Mouse (Mus musculus) limb, embryonic 13.5 days (tissue): ENCODE measurements at regions not wholly inside any gene's neighbourhood (a gene's known extent, or its start where the extent isn't known, plus 50 kb on each side); places are given as distances from the start of the nearest gene placed in this dataset.

Experiments used
- ATAC-seq: fragments of 200-750 bp; cut with Nextera tagmentation; 2 replicates; pipeline ENCODE4 v1.8.0; 2017; ENCODE audit warnings: low read depth, moderate number of reproducible peaks, moderate TSS enrichment; ENCODE audit not compliant: low FRiP score
- H3K27ac ChIP-seq: fragments of 300-500 bp; sonication (generic); 2 replicates; pipeline ENCODE4 v1.5.1; 2015; ENCODE audit warnings: inconsistent platforms, mild to moderate bottlenecking, moderate library complexity
- H3K27me3 ChIP-seq: fragments of 300-500 bp; sonication (generic); 2 replicates; pipeline ENCODE4 v1.6.1; 2015; ENCODE audit warnings: mild to moderate bottlenecking, inconsistent platforms
- H3K36me3 ChIP-seq: fragments of 300-500 bp; sonication (generic); 2 replicates; pipeline ENCODE4 v1.6.1; 2015; ENCODE audit warnings: inconsistent platforms, mild to moderate bottlenecking, moderate library complexity
- H3K4me1 ChIP-seq: fragments of 300-500 bp; sonication (generic); 2 replicates; pipeline ENCODE4 v1.6.1; 2015; ENCODE audit warnings: inconsistent platforms
- H3K4me2 ChIP-seq: fragments of 300-500 bp; sonication (generic); replicated peaks from 2 replicates; pipeline ENCODE4 v1.6.1; 2015; ENCODE audit warnings: inconsistent platforms, mild to moderate bottlenecking, moderate library complexity
- H3K4me3 ChIP-seq: fragments of 300-500 bp; sonication (generic); 2 replicates; pipeline ENCODE4 v1.5.1; 2015; ENCODE audit warnings: moderate library complexity, mild to moderate bottlenecking, inconsistent platforms
- H3K9ac ChIP-seq: fragments of 300-500 bp; sonication (generic); 2 replicates; pipeline ENCODE4 v1.6.1; 2015; ENCODE audit warnings: mild to moderate bottlenecking, inconsistent platforms
- H3K9me3 ChIP-seq: fragments of 300-500 bp; sonication (generic); 2 replicates; pipeline ENCODE4 v1.6.1; 2016; ENCODE audit warnings: inconsistent platforms
- WGBS: fragments of 180-500 bp; shearing (Covaris S2); methylation state at CpG from one replicate; pipeline ENCODE4 v1.1.7; 2015; 5-methylcytosine and 5-hydroxymethylcytosine counted together

DNA sequence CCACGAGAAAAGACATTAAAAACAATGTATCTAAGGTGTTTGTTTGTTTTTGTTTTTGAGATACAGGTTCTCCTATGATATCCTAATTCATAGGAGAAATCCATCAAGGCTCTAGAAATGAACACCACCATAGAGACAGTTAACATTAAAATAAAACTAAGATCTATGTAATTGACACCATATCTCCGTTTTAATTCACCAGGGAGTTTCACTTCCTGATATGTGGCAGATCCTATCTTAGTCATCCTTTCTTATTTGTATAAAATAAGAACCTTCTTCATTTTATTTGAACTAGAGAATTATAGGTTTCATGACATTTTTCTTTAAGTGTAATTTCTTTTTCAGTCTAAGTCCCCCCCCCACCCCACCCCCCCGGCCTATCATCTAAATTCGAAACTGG is 332.3 kb downstream of the Epha7 start:
- Histone ChIP-seq H3K9ac (no peak overlapping the region), H3K9me3 (no peaks in the 10 kb centered on the region), H3K36me3 (no peaks in the 10 kb centered on the region), H3K4me2 (no peak overlapping the region), H3K27me3 (no peaks in the 10 kb centered on the region), H3K4me3 (no peak overlapping the region), H3K4me1 (no peaks in the 10 kb centered on the region), H3K27ac (no peak overlapping the region)
- WGBS, result 91% methylated on average over 4 of the region's 4 CpGs
- ATAC-seq, result no peak

DNA sequence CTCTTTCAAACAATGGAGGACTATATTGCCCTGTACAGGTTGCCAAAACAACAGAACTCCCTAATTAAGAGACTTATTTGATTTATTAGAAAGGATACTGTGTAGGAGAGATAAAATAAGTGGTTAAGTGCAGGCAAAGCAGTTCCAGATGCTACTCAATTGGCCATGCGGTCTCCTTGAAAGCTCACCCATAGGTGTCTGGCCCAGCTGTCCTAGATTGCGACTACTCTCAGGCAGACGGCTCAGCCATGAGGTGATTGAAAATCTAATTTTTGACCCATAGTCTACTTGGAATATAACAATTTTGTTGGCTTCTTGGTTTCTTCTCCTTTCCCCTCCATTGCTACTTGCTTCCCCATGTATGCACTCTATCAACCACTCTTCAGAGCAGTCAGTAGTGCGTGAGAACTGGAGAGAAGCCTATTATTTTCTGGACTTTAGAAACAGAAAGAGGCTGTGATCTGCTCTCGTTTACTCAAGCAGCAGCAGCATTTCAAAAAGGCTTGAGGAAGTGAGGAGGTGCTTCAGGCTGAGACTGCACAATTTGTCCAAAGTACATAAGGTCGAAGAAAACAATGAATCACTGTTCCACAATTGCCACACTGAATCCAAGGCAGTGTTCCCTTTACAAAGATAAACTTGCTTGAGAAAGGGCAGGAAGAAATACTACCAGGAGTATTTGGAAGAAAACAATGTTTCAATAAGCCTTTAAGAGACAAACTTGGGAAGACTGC is 339.4 kb downstream of the Epha7 start:
- no peaks in the 10 kb centered on the region for H3K27me3 ChIP-seq

DNA sequence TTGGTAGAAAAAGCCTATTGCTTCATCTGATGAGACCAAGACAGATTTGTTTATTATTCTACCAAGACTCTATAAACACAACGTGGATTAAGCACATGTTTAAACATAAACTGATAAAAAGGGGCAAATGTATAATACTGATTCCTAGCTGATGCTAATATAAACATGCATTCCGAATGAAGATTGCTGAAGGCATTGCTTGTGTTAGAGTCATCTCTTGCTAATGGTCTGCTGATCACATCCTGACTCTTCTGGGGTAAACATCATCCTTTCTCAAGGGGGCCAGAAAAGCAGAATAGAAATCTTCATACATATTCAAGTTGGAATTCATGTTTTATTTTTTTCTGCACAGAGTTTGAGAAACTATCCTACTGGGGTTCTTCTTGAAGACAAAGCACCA is 369.6 kb downstream of the Epha7 start:
- Histone ChIP-seq H3K4me1 (no peaks in the 10 kb centered on the region), H3K27me3 (no peaks in the 10 kb centered on the region), H3K4me3 (no peak overlapping the region), H3K36me3 (no peaks in the 10 kb centered on the region), H3K9ac (no peak overlapping the region), H3K27ac (no peak overlapping the region), H3K9me3 (0 out of 2 replicates have a peak, but pooled peaks cover 5% of the 10 kb centered on the region), H3K4me2 (no peak overlapping the region)
- WGBS, result 70% methylated on average over 2 of the region's 2 CpGs
- ATAC-seq, result no peak

More for the DNA sequence above, 339.4 kb downstream of the Epha7 start:
- no peak overlapping the region for H3K27ac ChIP-seq
- no peak for ATAC-seq
- WGBS, result 52% methylated on average over 6 of the region's 6 CpGs
- H3K36me3 ChIP-seq, result no peaks in the 10 kb centered on the region
- H3K9me3 ChIP-seq, result no peaks in the 10 kb centered on the region
- H3K9ac ChIP-seq, result no peak overlapping the region
- H3K4me3 ChIP-seq, result no peak overlapping the region
- H3K4me2 ChIP-seq, result no peak overlapping the region
- H3K4me1 ChIP-seq, result no peaks in the 10 kb centered on the region

DNA sequence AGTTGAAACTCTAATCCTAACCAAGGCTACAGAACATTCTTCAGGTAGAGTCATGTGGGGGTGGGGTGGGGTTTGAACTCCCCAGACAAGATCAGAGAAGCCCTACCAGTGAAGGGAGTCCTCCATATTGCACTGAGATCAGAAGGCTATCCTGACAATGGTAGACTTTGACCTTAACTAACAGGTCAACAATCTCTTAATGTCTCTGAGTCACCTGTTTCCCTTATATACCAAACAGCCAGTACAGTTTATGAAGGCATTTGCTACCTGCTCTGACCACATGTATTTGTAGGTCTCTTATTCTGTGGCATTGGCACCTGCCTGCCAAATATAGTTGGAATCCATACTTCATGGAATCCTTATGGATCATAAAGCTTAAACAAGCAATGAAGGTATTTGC is 370.5 kb downstream of the Epha7 start:
- H3K27me3 ChIP-seq, result no peaks in the 10 kb centered on the region

DNA sequence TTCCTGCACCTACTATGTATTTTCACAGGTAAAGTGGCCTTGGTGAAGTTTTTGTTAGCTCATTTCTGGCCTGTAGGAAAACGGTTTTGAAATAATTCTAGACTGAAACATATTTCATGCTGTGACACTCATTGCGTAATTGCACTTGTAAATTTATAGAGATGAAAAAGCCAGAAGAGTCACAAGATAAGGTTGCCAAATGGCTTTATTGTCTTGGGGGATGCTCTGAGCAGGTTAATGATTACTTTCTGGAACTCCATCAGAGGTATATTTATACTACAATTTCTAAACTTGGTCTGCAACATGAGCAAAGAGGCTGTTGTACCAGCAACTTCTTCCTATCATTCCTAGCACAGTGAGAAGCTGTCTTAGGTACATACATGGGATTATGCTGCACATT is 370.9 kb downstream of the Epha7 start:
- Histone ChIP-seq H3K27me3 (no peaks in the 10 kb centered on the region), H3K4me2 (no peak overlapping the region), H3K36me3 (no peaks in the 10 kb centered on the region), H3K9ac (no peak overlapping the region), H3K27ac (no peak overlapping the region), H3K4me1 (no peaks in the 10 kb centered on the region), H3K9me3 (0 out of 2 replicates have a peak, but pooled peaks cover 5% of the 10 kb centered on the region), H3K4me3 (no peak overlapping the region)
- 86% methylated on average over 2 of the region's 2 CpGs for WGBS
- no peak for ATAC-seq

More for the DNA sequence above, 370.5 kb downstream of the Epha7 start:
- Histone ChIP-seq H3K36me3 (no peaks in the 10 kb centered on the region), H3K4me3 (no peak overlapping the region), H3K9ac (no peak overlapping the region), H3K9me3 (0 out of 2 replicates have a peak, but pooled peaks cover 5% of the 10 kb centered on the region), H3K4me2 (no peak overlapping the region), H3K27ac (no peak overlapping the region), H3K4me1 (no peaks in the 10 kb centered on the region)
- no peak for ATAC-seq

DNA sequence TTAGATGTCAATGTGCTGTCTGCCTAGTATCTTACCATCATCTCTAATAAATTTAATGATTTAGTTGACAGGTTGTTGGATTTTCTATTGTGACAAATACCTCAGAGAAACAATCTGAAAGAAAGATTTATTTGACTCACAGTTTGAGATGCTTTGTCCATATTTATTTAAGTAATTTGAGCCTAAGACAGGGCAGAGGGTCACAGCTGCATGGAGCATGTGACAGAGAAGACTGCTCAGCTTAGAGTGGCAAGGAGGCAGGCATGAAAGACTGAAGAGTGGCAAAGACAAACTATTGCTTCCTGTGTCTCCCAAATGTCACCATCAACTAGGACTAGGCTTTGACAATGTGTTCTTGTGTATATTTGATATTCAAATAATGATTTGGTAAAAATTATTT is 388.0 kb downstream of the Epha7 start:
- H3K4me1 ChIP-seq, result no peaks in the 10 kb centered on the region
- no peak overlapping the region for H3K27ac ChIP-seq
- H3K9ac ChIP-seq, result no peak overlapping the region
- H3K4me3 ChIP-seq, result no peak overlapping the region
- ATAC-seq, result no peak
- no peaks in the 10 kb centered on the region for H3K27me3 ChIP-seq
- no peaks in the 10 kb centered on the region for H3K36me3 ChIP-seq
- no peak overlapping the region for H3K4me2 ChIP-seq
- no peaks in the 10 kb centered on the region for H3K9me3 ChIP-seq
